Mouse (Mus musculus): ENCODE measurements around the gene Cyp26c1.

DNA sequence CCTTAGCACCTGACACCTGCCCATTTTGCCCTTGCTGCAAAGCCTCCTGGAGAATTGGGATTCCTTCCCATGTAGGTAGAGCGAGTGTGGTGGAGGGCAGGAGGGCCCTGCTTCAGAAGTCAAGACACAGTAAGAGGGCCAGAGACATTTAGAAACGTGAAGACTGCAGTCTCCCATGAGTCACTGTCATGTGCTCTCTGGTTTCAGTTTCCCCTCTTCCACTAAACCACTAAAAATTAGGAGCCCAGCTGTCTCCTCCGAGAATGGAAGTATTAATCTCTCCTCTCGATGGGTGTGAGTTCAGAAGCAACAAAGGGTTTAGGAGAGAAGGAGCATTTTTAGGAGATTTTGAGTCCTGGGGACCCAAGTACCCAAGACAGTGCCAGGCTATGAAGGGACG is 4.1 kb downstream of the Cyp26c1 start:
- no peak for TF ChIP-seq CTCF (IDR thresholded peaks at IDR 0.05; ENCODE audit: low read depth)
- no peak for TF ChIP-seq EP300 (IDR thresholded peaks at IDR 0.05; ENCODE audit: low read depth)

All from liver, embryonic 14.5 days (tissue).